Mouse (Mus musculus) neural tube, embryonic 10.5 days (tissue): Measurements from ENCODE around the gene Lurap1l.

Source experiments
- DNase-seq: peaks from one replicate; pipeline ENCODE4 v3.0.0-alpha.2; 2017; ENCODE audit warnings: low spot score; ENCODE audit errors: extremely low spot score

Lurap1l gene

GRCm38 (mm10) chr4:81003528-81003927 lies 93.1 kb downstream of the Lurap1l start:
- no peak for DNase-seq
